Mouse (Mus musculus) stomach, postnatal 0 days (tissue): ENCODE results near the gene Hivep2.

Experiments used
- CTCF ChIP-seq: IDR thresholded peaks from 2 replicates; pipeline ENCODE4 v1.5.1; 2016; ENCODE audit warnings: antibody characterized with exemption, low read depth, mild to moderate bottlenecking, moderate library complexity
- EP300 ChIP-seq: optimal IDR thresholded peaks from 2 replicates; pipeline ENCODE3; 2016; ENCODE audit warnings: antibody characterized with exemption

DNA sequence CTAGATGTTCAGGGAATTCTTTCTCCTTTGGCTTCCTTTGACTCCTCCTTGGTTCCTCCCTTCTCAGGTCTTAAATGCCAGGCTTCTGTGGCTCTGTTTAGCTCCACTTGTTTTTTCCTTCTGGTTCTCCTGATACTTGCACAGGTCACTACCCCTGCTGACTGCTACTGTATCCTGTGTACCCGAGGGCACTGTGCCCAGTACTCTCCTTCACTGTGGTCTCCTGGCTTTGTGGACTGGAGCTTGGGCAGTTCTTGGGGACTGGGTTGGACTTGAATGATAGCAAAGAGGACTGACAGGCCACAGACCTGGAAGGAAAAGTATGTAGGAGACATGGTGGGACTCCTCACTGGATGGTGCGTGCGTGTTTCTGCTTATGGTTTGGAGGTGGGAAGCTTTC lies 106.6 kb downstream of the Hivep2 start:
- TF ChIP-seq CTCF (no peak), EP300 (no peak)
